Mouse (Mus musculus) brain, embryonic 14.5 days (tissue): ENCODE measurements at regions not wholly inside any gene's neighbourhood (a gene's known extent, or its start where the extent isn't known, plus 50 kb on each side); places are given as distances from the start of the nearest gene placed in this dataset.

ENCODE experiments used
- CTCF ChIP-seq: fragments of 200-500 bp; IDR thresholded peaks from 2 replicates; pipeline ENCODE4 v1.5.1; 2012; ENCODE audit warnings: inconsistent platforms, mild to moderate bottlenecking, moderate library complexity, borderline replicate concordance; ENCODE audit not compliant: insufficient read depth, insufficient read length; ENCODE audit errors: extremely low read depth
- POLR2A ChIP-seq: fragments of 200-500 bp; IDR thresholded peaks from 2 replicates; pipeline ENCODE4 v1.6.1; 2012; ENCODE audit warnings: mild to moderate bottlenecking, inconsistent platforms, borderline replicate concordance; ENCODE audit not compliant: poor library complexity, insufficient read depth, insufficient read length, severe bottlenecking; ENCODE audit errors: extremely low read depth

DNA sequence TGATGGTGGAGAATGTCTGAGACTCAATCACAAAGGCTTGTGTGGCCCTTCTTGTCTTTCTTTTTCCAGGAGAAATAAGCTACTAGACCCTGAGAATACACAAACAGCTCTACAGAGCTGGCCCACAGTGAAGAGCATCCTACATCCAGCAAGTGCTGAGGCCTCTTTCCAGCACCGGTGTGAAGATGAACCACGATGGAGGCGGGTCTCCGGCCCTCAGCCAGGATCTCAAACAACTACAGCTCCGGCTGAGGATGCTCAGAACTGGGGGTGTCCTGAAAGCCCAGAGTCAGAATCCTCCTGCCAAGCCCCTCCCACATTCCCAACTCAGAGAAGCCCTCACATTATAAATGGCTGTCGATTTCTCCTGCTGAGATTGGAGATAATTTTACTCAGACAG is 407.9 kb downstream of the Lrig3 start:
- no peak for TF ChIP-seq CTCF
- no peak for TF ChIP-seq POLR2A
